ENCODE assay signal across 8 mouse cellular contexts in genomic region chr9:62980777-62981202, GRCm38 (mm10). TPM values are rescaled to one million over a fixed set of nuclear protein-coding genes. Genes with fewer than 3 reads are reported as not detected.
DNase-seq lines count a peak whose midpoint lies in the region; ATAC-seq lines count a peak whose summit lies in the region.

No protein-coding gene starts in this region.

- peaks cover 17% of the 10 kb centered on the region; the same call in 1 of the 2 replicates for H3K4me1 ChIP-seq in hindbrain, embryonic 14.5 days (replicated peaks; ENCODE audit: control insufficient read depth, insufficient read depth, low read length)

- no peaks in the 10 kb centered on the region for H3K9me3 ChIP-seq in hindbrain, embryonic 14.5 days (ENCODE audit: control insufficient read depth, low read length)

- peak overlapping the region; percentile 70 for H3K4me2 ChIP-seq in hindbrain, embryonic 14.5 days (replicated peaks)

- under 1% methylated on average over 38 of the region's 38 CpGs for WGBS in hindbrain, embryonic 14.5 days

- DNase-seq in R1 (ENCODE audit: low read depth, low spot score) = peak; percentile 94
- peak; percentile 96 to 99 for DNase-seq in cerebellum, postnatal 25 days
- peak; percentile 86 to 95 for DNase-seq in frontal cortex, postnatal 25 days (ENCODE audit: low spot score in 2 of 2)
- peak; percentile 96 for DNase-seq in hindbrain, embryonic 14.5 days (ENCODE audit: low spot score)
- DNase-seq in layer of hippocampus, postnatal 36 days = peak; percentile 96 to 97
- DNase-seq in lung, postnatal 36 days = peak; percentile 97
- DNase-seq in retina, postnatal 1 day = peak; percentile 97
- DNase-seq in urinary bladder, adult 18-20 months (ENCODE audit: low spot score in 2 of 2) = peak; percentile 96 to 97

- peak overlapping the region; percentile 88 for H3K9ac ChIP-seq in hindbrain, embryonic 14.5 days

- peak overlapping the region; percentile 80 for H3K4me3 ChIP-seq in hindbrain, embryonic 14.5 days (replicated peaks; ENCODE audit: low read length)

- H3K27me3 ChIP-seq in hindbrain, embryonic 14.5 days (ENCODE audit: control insufficient read depth, insufficient read depth, low read length) = no peaks in the 10 kb centered on the region

- peak; percentile 95 for ATAC-seq in hindbrain, embryonic 14.5 days (ENCODE audit: low FRiP score)

- H3K36me3 ChIP-seq in hindbrain, embryonic 14.5 days (replicated peaks; ENCODE audit: control insufficient read depth, insufficient read depth) = no peaks in the 10 kb centered on the region

- peak overlapping the region; percentile 95 for H3K27ac ChIP-seq in hindbrain, embryonic 14.5 days

RNA-seq across cellular contexts. Expression of gene Pias1, which starts 6.9 kb away (rescaled TPM):
- polyA plus RNA-seq in hindbrain, embryonic 14.5 days (2014; fragmentation: Nextera tagmentation; extraction: Ambion mirVana) = 54.6 and 61.1 TPM in 2 replicates
- total RNA-seq in layer of hippocampus, postnatal 36 days (2021) = 10 to 100 TPM; 63.6 to 70.2 TPM

Comparison
In these comparisons a context has a peak if more than half of its experiments do, and no peak if none do; other contexts are left out.
1. Peak in every context shown above with its lines: DNase-seq, ATAC-seq, H3K4me3 ChIP-seq and H3K27ac ChIP-seq.